Mouse (Mus musculus): Measurements from ENCODE around the gene Fh1. TPM values are rescaled to one million over a fixed set of nuclear protein-coding genes. Genes with fewer than 3 reads are reported as not detected.

Fh1 gene
- total and polyA plus RNA-seq, 2 experiments from 2014 or later = 59.2 to 113 TPM

DNA sequence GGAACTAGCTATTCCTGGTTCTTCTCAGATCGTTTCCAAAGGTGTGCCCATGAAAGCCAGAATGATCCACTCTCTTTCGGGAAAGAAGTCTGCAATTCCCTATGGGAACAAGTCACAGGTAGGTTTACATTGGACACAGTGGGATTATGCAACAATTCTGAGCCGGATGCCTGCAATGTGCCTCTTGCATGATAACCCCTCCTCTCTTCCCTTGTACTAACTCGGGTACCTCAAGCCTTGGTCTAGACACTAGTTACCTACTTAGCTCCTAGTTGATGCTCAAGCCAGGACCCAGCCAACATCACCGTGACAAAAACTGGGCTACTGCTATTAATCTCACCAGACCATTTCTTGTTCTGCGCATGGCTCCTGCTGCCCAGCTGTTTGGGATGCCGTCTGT, 13.6 kb upstream of the Fh1 start:
- no peak for DNase-seq (ENCODE audit: low spot score)
- WGBS = 77% methylated on average over 7 of the region's 7 CpGs
- ATAC-seq = no peak

DNA sequence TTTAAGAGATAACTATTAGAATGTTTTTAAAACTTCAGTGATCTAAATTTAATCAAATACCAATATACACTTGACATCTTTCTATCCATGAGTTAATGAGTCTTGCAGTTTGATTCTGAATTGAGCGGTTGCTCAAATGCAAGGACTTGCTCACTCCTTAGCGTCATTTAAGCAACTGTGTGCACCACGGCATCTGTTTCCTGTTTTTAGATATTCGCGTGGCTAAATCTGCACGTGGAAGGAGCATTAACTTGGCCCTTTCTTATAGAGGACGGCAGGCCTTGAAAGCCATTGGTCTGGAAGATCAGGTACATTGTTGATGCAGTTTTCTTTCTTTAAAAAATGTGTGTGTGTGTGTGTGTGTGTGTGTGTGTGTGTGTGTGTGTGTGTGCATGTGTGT, 12.2 kb upstream of the Fh1 start:
- H3K27ac ChIP-seq = no peak overlapping the region
- ATAC-seq (no peak), DNase-seq (ENCODE audit: low spot score) (no peak)
- H3K9ac ChIP-seq (replicated peaks; ENCODE audit: low read length) = no peak overlapping the region
- H3K4me2 ChIP-seq (ENCODE audit: low read depth, low read length) = no peak overlapping the region
- H3K36me3 ChIP-seq (ENCODE audit: insufficient read depth, low read length) = no peaks in the 10 kb centered on the region
- H3K4me1 ChIP-seq (ENCODE audit: insufficient read depth, low read length) = no peaks in the 10 kb centered on the region
- no peak overlapping the region for H3K4me3 ChIP-seq (ENCODE audit: low read length)
- no peaks in the 10 kb centered on the region for H3K27me3 ChIP-seq (ENCODE audit: insufficient read depth, low read length)
- no peaks in the 10 kb centered on the region for H3K9me3 ChIP-seq (ENCODE audit: low read length)
- WGBS = 77% methylated on average over 7 of the region's 7 CpGs
- TF ChIP-seq CTCF (IDR thresholded peaks at IDR 0.05; ENCODE audit: low read depth) = no peak

More for the DNA sequence above, 13.6 kb upstream of the Fh1 start:
- Histone ChIP-seq H3K4me3 (ENCODE audit: low read length) (no peak overlapping the region), H3K9me3 (ENCODE audit: low read length) (no peaks in the 10 kb centered on the region), H3K36me3 (ENCODE audit: insufficient read depth, low read length) (no peaks in the 10 kb centered on the region), H3K9ac (replicated peaks; ENCODE audit: low read length) (no peak overlapping the region), H3K4me2 (ENCODE audit: low read depth, low read length) (no peak overlapping the region), H3K27ac (no peak overlapping the region), H3K27me3 (ENCODE audit: insufficient read depth, low read length) (no peaks in the 10 kb centered on the region), H3K4me1 (ENCODE audit: insufficient read depth, low read length) (no peaks in the 10 kb centered on the region)
- TF ChIP-seq CTCF (IDR thresholded peaks at IDR 0.05; ENCODE audit: low read depth) = no peak

DNA sequence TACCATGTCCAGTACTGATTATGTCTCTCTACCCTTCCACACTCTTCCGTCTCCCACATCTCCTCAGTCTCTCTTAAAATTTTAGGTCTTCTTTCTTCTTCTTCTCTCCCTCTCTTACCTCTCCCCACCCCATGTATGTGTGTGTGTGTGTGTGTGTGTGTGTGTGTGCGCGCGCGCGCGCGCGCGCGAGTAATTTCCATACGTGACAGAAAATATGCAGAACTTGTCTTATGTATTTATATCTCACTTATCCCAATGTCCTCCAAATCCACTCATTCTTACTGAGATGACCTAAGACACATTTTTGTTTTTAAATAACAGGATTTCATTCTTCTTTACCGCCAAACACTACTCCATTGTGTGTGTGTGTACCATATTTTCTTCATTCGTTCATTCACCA, 7.0 kb upstream of the Fh1 start:
- Histone ChIP-seq H3K4me2 (ENCODE audit: low read depth, low read length) (no peak overlapping the region), H3K4me3 (ENCODE audit: low read length) (no peak overlapping the region), H3K9me3 (ENCODE audit: low read length) (no peaks in the 10 kb centered on the region), H3K4me1 (ENCODE audit: insufficient read depth, low read length) (no peaks in the 10 kb centered on the region), H3K9ac (replicated peaks; ENCODE audit: low read length) (no peak overlapping the region), H3K27ac (no peak overlapping the region), H3K36me3 (ENCODE audit: insufficient read depth, low read length) (no peaks in the 10 kb centered on the region), H3K27me3 (ENCODE audit: insufficient read depth, low read length) (no peaks in the 10 kb centered on the region)
- TF ChIP-seq CTCF (IDR thresholded peaks at IDR 0.05; ENCODE audit: low read depth) = no peak
- ATAC-seq (no peak), DNase-seq (ENCODE audit: low spot score) (no peak)
- 96% methylated on average over 14 of the region's 14 CpGs for WGBS

DNA sequence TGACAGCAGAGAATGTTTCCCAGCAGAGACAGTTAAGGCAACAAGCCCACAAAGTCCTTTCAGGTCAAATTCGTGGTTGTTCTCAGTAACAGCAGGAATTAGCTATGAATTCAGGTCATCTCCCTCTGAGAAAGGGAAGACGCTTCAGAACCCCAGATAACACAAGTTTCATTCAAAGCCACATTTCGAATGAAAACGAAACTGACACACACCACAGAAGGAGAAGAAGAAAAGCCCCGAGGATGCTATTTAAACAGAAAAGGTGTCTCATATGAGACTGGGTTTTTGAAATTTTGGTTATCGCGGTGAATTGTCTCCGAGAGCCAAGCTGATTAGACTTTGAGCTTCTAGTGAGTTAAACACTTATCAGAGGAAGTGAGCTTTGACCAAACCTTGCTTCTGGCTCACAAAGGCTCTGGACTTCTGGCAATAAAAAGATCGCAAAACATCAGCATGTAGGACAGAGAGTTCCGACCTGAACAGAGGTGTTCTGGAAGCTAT, 6.3 kb upstream of the Fh1 start:
- Histone ChIP-seq H3K27me3 (ENCODE audit: insufficient read depth, low read length) (no peaks in the 10 kb centered on the region), H3K4me1 (ENCODE audit: insufficient read depth, low read length) (no peaks in the 10 kb centered on the region), H3K27ac (no peak overlapping the region), H3K4me3 (ENCODE audit: low read length) (no peak overlapping the region), H3K4me2 (ENCODE audit: low read depth, low read length) (no peak overlapping the region), H3K36me3 (ENCODE audit: insufficient read depth, low read length) (no peaks in the 10 kb centered on the region), H3K9ac (replicated peaks; ENCODE audit: low read length) (no peak overlapping the region), H3K9me3 (ENCODE audit: low read length) (no peaks in the 10 kb centered on the region)
- no peak for ATAC-seq
- no peak for DNase-seq (ENCODE audit: low spot score)
- no peak for TF ChIP-seq CTCF (IDR thresholded peaks at IDR 0.05; ENCODE audit: low read depth)
- WGBS = 81% methylated on average over 10 of the region's 10 CpGs

DNA sequence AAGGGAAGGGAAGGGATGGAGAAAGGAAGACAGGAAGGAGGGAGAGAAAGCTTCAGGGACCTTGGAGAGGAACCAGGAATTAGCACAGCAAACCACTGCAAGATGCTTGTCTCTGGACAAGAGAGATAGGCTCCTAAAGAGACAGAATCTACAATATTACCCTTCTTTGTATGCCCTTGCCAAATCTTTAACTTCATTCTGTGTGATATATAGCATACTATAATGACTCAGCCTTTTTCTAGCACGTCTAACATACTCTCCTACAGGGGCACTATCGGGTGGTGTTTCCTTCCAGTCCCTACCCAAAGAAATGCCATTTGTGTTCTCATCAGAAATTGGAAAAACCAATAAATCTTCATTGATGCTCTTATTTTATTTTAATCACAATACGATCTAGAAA, 5.6 kb upstream of the Fh1 start:
- ATAC-seq (no peak), DNase-seq (ENCODE audit: low spot score) (no peak)
- no peak overlapping the region for H3K4me3 ChIP-seq (ENCODE audit: low read length)
- WGBS = 89% methylated on average over 3 of the region's 3 CpGs
- no peaks in the 10 kb centered on the region for H3K9me3 ChIP-seq (ENCODE audit: low read length)
- H3K27ac ChIP-seq = no peak overlapping the region
- no peaks in the 10 kb centered on the region for H3K4me1 ChIP-seq (ENCODE audit: insufficient read depth, low read length)
- H3K36me3 ChIP-seq (ENCODE audit: insufficient read depth, low read length) = no peaks in the 10 kb centered on the region
- H3K27me3 ChIP-seq (ENCODE audit: insufficient read depth, low read length) = no peaks in the 10 kb centered on the region
- no peak overlapping the region for H3K4me2 ChIP-seq (ENCODE audit: low read depth, low read length)
- H3K9ac ChIP-seq (replicated peaks; ENCODE audit: low read length) = no peak overlapping the region
- TF ChIP-seq CTCF (IDR thresholded peaks at IDR 0.05; ENCODE audit: low read depth) = no peak

DNA sequence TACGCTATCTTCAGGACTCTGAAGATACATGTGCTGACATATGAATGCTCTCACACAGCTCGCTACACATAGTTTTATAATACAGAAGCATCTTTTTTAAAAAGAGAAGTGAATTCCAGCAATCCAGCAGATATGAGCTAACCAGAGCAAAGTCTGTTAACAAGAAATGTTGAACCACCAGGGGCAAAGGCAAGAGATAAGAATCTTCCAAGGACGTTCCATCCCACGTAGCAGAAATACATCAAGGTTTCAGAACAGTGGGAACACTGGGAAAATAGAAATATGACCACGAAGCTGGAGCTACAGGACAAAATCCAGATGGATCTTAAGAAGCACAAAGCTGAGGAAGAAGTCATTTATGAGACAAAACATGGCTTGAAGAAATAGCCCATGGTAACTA, 4.9 kb upstream of the Fh1 start:
- H3K9ac ChIP-seq (replicated peaks; ENCODE audit: low read length) = no peak overlapping the region
- no peaks in the 10 kb centered on the region for H3K4me1 ChIP-seq (ENCODE audit: insufficient read depth, low read length)
- H3K27me3 ChIP-seq (ENCODE audit: insufficient read depth, low read length) = no peaks in the 10 kb centered on the region
- no peaks in the 10 kb centered on the region for H3K36me3 ChIP-seq (ENCODE audit: insufficient read depth, low read length)
- DNase-seq (ENCODE audit: low spot score) = no peak
- WGBS = 87% methylated on average over 5 of the region's 5 CpGs
- no peak for TF ChIP-seq CTCF (IDR thresholded peaks at IDR 0.05; ENCODE audit: low read depth)
- no peak overlapping the region for H3K4me2 ChIP-seq (ENCODE audit: low read depth, low read length)
- H3K4me3 ChIP-seq (ENCODE audit: low read length) = no peak overlapping the region
- no peak for ATAC-seq
- H3K27ac ChIP-seq = no peak overlapping the region
- no peaks in the 10 kb centered on the region for H3K9me3 ChIP-seq (ENCODE audit: low read length)

DNA sequence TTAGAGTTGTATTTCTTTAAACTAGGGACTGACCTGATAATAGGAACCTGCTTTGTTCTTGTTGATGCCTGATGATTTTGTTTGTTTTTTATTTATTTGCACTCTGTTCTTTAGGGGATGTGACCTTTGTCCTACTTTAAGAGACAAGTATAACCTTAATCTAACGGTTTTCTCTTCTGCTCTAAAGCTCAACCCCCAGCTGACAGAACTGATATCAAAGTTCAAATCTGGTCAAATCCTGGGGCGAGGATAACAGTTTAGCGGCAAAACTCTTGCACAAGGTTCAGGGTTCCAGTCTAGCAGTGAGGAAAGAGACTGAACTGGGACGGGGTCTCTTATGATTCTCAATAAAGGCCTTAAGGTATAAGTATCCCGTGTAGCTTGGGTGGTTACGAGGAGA, 3.8 kb upstream of the Fh1 start:
- Histone ChIP-seq H3K27me3 (ENCODE audit: insufficient read depth, low read length) (no peaks in the 10 kb centered on the region), H3K9me3 (ENCODE audit: low read length) (no peaks in the 10 kb centered on the region), H3K9ac (replicated peaks; ENCODE audit: low read length) (no peak overlapping the region), H3K4me1 (ENCODE audit: insufficient read depth, low read length) (0 out of 2 replicates have a peak, but pooled peaks cover 4% of the 10 kb centered on the region), H3K27ac (no peak overlapping the region), H3K4me2 (ENCODE audit: low read depth, low read length) (no peak overlapping the region), H3K36me3 (ENCODE audit: insufficient read depth, low read length) (no peaks in the 10 kb centered on the region), H3K4me3 (ENCODE audit: low read length) (no peak overlapping the region)
- TF ChIP-seq CTCF (IDR thresholded peaks at IDR 0.05; ENCODE audit: low read depth) = no peak
- 86% methylated on average over 6 of the region's 6 CpGs for WGBS
- no peak for DNase-seq (ENCODE audit: low spot score)
- no peak for ATAC-seq

All from hindbrain, postnatal 0 days (tissue).